Mouse (Mus musculus) adrenal gland, postnatal 14 days (tissue): ENCODE measurements at regions not wholly inside any gene's neighbourhood (a gene's known extent, or its start where the extent isn't known, plus 50 kb on each side); places are given as distances from the start of the nearest gene placed in this dataset.

ENCODE experiments used
- DNase-seq: peaks from one replicate; pipeline ENCODE4 v3.0.0; 2021; ENCODE audit warnings: mixed read lengths

DNA sequence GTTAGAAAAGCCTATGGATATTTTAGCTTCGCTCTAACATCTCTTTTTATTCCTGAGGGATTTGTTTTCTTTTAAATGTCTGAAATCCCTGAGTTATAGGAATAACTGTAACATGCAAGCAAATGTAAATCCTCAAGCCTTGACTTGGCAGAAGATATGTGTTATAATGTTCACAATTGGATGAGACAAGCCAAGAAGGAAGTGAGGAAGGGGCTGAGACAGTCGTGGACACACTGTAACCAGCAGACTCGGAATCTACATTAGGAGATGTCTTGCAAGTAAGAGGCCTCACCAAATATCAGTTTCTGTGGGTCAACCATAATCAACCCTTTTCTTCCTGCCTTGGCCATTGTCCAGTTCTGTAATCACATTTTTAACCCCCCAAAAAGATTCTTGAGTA is 366.6 kb upstream of the Kif18a start:
- no peak for DNase-seq

DNA sequence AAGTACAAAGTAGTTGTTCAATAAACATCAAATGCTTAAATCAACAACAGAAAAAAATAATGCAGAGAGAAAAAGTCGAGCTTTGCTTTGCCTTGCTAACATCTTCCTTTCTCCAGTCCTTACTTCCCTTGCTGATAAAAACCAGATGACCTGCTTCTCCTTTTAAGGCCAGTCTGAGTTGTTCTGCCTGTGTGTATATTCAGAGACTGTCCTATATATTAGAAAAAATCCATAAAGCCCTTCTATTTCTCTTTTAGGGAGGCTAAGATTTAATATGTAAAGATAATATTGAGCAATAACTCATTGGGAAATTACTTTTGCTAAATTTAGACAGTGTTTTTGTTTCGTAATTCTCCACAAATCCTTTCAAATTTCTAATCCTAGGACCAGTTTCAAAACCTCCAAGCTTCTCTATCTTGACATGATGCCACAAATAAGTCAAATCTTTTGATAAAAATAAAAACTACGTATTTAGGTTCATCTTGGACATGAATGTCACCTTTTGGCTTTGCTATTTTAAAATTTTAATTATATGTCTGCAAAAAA is 361.0 kb upstream of the Kif18a start:
- no peak for DNase-seq

DNA sequence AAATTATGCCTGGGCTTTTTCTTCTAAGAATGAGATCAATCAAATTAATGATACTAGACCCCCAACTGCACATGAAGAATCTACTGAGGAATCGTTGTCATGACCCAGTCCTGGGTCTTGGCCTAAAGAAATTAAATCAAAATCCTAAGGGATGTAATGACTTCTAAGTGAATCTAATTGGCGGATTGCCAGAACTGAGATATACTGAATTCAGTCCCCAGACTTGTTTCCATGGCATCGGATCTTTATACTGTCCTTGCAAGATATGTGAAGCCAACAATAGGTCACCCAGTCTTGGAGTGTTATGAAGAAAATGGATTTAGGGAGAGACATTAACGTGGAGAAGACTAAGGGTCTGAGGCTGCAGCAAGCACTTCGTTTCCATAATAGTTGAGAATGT is 360.4 kb upstream of the Kif18a start:
- no peak for DNase-seq

DNA sequence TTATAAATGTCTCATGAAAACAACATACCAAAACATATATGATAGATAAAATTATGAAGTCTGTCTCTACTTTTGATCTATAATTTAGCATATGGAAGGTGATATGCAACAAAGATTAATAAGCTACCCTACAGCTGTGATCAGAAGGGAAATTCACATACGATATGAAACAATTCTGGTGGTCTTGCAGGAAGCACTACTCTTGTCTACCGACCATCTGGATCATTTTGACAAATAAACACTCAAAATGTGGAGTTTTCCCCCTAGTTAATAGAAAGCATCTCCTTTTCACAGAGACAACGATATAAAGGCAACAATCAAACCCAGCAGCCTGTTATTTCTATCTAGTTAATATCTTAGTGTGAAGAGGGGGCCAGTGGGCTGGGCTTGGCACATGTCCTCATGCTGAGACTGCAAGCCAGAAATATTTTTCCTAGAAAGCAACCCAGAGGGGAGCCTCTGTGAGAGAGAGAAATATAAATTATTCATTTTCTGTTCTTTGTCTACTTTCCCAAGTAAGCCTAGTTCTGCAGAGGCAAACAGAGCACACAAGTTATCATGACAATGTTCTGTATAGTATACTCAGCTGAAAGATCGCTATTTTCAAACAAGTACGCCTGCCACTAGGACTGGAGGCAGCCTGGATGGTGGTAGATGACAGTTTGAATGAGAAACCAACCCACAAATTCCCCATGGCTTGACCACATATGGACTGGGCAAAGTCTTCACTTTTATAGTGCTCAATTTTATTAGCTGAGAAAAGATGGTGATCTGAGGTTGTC is 344.4 kb upstream of the Kif18a start:
- no peak for DNase-seq

DNA sequence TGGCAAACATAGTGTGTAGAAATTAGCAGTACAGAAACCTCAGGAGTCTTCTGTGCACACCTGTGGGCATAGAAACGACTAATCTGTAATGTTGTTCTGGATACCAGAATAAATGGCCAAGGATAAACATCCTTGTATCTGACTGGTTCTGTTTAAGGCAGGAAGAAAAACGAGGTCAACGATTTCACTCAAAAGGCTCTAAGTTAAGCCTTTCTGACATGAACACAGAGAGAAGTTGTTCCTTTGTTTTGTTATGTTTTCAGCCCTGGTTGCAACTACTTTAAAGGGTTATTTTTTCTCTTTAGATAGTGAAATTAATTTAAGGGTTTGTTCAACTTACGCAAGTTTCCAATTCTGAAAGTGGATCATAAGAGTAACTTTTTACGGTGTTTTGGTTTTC is 299.6 kb upstream of the Kif18a start:
- DNase-seq: no peak

DNA sequence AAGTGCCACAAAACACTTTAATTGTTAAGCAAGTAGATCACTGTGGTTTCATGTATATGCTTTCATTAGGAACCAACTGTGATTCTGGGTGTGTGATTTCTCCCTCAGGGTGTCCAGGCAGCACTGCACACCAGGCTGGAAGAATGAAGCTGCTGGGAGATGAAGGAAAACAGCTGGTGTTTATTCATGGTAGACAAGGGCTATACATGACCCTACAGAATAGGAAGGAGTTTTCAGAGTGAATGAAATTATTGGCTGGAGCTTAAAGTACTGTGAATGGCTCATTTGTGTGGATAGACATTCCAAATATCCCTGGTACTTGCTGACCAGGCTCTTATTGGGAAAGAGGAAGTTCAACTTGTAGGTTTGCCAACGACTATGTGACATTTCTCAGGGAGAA is 264.3 kb upstream of the Kif18a start:
- DNase-seq: no peak

DNA sequence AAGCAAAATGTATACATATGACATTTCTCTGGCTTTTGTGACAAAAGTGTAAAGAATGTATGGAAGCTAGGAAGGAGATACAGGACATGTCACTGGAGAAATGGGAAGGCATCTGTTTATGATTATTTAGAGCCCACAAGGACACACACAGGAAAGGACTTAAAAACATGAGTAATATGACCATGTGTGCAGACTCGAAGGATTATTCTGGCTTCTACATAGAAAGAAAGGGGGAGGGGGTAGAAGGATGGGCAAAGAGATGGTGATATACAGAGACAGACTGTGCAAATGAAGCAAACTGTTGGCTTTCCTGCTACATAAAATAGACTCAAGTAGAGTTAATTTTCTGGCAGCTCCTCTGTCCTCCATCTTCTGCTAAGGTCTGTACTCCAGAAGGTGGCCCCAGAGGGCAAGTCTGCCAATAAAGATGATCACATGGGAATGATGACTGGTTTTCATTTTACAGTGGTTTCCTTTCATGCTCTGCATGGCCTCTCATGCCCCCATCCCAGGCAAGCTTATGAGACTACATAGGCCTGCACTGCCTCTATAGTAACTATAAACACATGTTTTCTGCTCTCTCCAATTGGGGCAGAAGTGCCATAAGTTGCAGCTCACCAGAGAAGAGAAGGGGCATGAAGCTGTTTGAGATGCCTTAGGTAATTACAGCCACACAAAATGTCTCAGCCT is 263.4 kb upstream of the Kif18a start:
- no peak for DNase-seq

DNA sequence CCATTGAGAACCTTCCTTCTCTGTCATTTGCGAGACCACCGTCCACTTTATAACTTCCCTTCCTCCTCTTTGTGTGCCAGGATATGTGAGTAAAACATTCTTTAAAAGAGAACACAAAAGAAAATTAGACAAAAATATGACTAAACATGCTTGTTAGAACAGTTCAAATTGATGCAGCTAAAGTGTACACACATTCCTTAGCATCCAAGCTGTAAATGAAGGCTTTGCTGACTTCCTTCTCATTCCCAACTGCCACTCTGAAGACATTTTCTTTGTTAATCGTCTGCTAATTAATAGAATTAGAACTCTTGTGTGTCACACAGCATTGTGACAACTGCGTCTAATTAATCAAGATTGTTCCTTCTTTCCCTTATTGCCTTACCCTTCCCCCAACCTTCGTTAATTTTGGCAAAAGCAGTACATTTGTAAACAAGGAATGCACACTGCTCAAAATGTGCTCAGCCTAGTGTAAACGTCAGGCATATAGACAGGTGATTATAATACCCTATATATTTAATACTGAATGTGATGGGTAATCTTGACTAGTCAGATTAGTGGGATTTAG is 242.3 kb upstream of the Kif18a start:
- DNase-seq: no peak
